Mouse (Mus musculus): ENCODE data around the gene Rbm20. TPM values are rescaled to one million over a fixed set of nuclear protein-coding genes. Genes with fewer than 3 reads are reported as not detected.
"Not testable (repeated sequence)": the region's sequence is repeated elsewhere in the genome, so short reads cannot be mapped to it uniquely, and the experiment has no call there.

Rbm20 gene
- 1 to 10 TPM; 5.2 to 6.3 TPM for total RNA-seq (2021)
- long read RNA-seq, experiment 1, partial matches to known transcripts, result 2 of 11 reads
- long read RNA-seq, experiment 1, other reads (novel, unspliced or antisense), result 9 of 11 reads
- long read RNA-seq, experiment 2, partial matches to known transcripts, result 2 of 6 reads
- long read RNA-seq, experiment 2, other reads (novel, unspliced or antisense), result 4 of 6 reads

GRCm38 (mm10) chr19:53676718-53677634, at the start of gene Rbm20:
Gene Rbm20 (plus strand): TSS chr19:53677306.
- peak; percentile 23 to 36 for DNase-seq (ENCODE audit: low spot score in 2 of 2)

DNA sequence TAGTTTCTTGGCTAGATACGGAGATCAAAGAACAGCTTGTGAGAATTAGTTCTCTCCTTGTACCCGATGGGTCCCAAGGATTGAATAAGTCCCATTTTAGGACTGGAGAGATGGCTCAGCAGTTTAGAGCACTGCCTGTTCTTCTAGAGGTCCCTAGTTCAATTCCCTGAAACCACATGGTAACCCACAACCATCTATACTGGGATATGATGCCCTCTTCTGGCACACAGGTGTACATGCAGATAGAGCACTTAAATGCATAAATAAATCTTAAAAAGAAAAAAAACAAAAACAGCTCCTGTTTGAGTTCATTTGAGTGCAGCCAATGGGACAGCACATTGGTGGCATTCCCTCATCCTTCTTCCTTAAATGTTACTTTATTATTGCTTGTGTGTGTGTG, 39.1 kb upstream of the Rbm20 start:
- DNase-seq (ENCODE audit: low spot score in 2 of 2), result no peak

- DNase-seq (ENCODE audit: low spot score in 2 of 2), result no peak
Observed at GRCm38 (mm10) chr19:53638727-53639126, 38.4 kb upstream of the Rbm20 start.

DNA sequence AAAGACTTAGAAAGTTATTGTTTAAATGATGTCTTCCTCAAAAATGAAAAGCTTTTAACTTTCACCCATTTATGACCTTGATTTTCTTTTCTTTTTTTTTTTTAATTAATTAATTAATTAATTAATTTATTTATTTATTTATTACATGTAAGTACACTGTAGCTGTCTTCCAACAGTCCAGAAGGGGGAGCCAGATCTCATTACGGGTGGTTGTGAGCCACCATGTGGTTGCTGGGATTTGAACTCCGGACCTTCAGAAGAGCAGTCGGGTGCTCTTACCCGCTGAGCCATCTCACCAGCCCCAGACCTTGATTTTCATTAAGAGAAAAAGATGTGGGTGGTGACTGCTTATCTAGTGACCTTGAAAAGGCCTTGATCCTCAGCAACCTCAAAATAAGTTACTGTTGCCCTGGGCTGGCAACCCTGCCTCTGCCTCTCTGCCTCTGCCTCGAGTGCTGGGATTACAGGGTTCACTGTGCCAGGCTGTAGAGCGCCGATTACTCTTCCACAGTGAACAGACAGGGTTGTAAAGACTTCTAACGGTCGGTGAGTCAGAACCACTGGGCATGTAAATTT, 33.0 kb upstream of the Rbm20 start:
- DNase-seq (ENCODE audit: low spot score in 2 of 2), result no peak

DNA sequence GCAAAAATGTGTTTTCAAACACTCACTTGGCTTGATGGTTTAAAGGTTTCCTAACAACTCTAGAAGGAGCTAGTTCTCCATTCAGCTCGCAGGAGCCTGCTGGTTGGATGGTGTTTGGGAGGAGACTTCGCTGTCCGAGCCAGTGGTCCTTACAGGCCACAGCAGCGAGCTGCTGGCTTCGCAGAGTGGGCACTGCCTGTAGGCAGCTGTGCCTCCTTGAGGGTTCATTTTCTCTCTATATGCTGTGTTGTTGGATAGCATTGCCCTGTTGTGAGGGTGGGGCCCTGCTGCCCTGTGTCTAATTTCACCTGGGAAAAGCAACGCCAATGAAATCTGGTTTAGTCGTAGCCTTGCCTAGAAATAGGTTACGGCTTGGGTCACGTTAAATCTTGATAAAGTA, 29.8 kb upstream of the Rbm20 start:
- no peak for DNase-seq (ENCODE audit: low spot score in 2 of 2)

DNA sequence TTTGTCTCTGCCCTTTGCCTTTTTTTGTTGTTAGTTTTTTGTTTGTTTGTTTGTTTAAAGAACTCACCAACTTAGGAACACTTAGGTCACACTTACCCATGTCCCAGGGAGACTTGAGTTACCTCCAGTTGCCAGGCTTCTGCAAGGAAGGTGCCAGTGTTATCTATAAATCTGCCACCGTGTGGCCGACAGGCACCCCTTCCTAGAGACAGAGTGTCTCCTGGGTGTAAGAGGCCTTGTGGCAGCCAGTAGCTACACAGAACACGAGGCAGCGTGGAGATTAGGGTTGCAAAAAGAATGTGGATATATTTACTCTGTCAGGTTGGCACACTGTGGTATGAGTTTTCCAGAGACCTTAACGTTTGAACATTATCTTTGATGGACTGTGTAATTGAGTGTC, 29.1 kb upstream of the Rbm20 start:
- no peak for DNase-seq (ENCODE audit: low spot score in 2 of 2)

DNA sequence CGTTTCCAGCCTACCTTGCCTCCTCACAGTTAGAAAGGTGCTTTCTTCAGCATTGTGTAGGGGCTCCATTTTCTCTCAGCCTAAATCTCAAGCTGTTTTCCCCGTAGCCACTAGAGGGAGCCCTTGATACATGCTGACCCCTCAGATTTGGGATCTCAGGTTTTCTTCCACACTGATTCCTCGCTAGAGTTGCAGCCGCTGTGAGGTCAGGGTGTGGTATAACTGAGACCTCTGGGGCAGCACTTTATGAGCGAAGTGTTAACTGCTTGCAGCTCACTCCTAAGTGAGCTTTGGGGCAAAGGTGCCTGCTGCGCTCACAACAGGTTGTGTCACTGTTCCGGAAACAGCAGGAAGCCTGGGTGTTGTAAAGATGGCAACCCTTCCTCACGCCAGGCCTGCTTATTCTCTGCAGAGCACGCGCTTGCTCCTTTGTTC, 28.3 kb upstream of the Rbm20 start:
- DNase-seq (ENCODE audit: low spot score in 2 of 2), result peak; percentile 77 to 80

DNA sequence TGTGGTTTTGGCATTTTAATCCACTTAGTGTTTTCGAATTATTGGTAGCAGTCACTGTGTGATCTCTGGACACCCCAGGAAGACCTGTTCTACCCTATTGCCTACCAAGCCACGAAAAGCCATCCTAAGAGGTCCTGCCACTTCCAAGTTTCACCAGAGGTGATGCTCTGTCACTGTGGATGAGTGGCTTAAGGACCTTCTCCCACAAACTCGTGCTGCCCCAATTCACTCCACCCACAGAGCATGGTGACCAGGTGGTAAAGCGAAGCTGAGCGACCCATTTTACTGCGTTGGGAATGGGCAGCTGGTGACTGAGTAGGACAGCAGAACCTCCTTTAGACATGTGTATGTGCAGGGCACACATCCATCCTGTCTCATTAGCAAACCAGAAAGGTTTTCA, 27.7 kb upstream of the Rbm20 start:
- DNase-seq (ENCODE audit: low spot score in 2 of 2), result no peak

- no peak for DNase-seq (ENCODE audit: low spot score in 2 of 2)
Observed at GRCm38 (mm10) chr19:53649802-53650201, 27.3 kb upstream of the Rbm20 start.

GRCm38 (mm10) chr19:53650921-53651320, 26.2 kb upstream of the Rbm20 start:
- DNase-seq (ENCODE audit: low spot score in 2 of 2), result no peak

DNA sequence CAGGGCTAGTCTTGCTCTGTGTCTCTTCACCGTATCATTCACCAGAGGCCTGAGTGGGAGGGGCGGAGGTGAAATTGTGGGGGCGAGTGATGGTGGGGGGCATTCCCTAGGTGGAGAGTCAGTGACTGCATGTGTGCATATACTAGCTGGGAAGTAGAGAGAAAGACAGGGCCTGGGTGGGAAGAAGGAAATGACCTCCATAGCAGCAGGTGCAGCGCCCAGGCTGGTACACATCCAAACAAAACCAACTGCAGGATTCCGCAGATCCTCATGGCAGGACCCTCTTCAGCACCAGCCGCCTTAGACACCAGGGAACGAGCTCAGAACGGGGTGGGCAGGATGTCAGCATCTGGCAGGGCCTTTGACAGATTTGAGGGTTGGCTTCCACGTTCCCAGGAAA, 24.8 kb upstream of the Rbm20 start:
- no peak for DNase-seq (ENCODE audit: low spot score in 2 of 2)

DNA sequence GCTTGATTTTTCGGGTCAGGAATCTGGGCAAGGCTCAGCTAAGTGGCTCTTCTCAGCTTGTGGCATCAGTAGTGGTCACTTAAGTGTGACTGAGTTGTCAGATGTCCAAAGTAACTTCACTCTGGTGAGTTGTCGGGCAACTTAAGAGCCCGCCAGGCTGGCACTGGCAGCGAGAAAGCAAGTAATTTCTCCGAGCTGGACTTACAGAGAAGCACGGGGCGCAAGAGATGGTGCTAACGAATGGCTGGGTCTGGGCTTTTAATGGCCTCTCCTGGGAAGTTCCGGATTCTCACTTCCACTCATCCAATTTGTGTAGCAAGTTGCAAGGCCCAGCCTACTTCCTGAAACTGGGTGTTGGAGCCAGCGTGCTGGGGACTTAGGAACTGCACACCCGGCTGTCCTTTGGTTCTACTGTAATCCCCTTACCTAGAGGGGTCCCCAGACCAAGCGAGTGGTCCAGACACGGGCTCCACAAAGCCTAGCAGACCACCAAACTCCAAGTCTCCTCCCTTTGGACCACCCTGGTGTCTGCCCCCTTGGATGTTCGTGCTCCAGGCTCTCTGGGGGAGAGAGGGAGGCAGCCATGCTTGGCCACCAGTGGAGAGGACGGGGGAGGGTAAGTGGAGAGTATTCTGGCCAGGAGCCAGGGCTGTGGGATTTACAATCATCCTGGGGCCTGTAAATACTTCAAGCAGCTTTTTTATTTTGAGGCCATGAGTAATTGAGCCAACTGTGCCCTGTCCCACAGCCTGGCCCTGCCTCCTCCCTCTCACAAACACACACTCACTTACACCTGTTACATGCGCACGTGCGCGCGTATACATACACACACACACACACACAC, 23.3 kb upstream of the Rbm20 start:
- no peak for DNase-seq (ENCODE audit: low spot score in 2 of 2)

DNA sequence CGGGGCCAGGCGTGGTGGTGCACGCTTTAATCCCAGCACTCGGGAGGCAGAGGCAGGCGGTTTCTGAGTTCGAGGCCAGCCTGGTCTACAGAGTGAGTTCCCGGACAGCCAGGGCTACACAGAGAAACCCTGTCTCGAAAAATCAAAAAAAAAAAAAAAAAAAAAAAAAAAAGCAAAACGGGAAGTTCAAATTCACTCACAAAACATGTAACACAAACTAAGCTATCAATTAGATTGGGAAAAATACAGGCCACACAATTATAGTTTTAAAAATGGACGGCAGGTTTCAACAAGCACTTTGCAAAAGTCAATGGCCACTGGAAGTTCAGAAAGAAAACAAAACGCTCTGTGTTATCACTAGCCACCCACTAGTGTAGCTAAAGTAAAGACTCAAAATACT, 20.7 kb upstream of the Rbm20 start:
- DNase-seq (ENCODE audit: low spot score in 2 of 2), result not testable (repeated sequence)

DNA sequence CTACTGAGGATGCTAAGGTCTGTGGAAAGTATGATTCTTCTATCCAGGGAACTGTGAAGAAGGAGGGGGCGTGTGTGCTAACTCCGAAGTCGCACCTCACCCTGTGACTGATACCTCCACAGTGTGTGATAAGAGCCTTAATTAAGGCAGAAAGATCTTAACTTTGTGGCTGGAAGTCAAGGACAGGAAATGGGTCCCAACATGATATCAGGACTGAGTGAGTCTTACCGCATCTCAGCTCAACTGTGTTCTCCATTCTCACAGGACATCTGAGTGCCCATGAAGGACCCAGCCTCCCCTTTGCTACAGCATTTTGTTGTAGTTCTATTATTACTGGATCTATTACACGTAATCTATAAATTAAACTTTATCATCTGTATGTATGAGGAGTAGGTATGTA, 19.7 kb upstream of the Rbm20 start:
- no peak for DNase-seq (ENCODE audit: low spot score in 2 of 2)

DNA sequence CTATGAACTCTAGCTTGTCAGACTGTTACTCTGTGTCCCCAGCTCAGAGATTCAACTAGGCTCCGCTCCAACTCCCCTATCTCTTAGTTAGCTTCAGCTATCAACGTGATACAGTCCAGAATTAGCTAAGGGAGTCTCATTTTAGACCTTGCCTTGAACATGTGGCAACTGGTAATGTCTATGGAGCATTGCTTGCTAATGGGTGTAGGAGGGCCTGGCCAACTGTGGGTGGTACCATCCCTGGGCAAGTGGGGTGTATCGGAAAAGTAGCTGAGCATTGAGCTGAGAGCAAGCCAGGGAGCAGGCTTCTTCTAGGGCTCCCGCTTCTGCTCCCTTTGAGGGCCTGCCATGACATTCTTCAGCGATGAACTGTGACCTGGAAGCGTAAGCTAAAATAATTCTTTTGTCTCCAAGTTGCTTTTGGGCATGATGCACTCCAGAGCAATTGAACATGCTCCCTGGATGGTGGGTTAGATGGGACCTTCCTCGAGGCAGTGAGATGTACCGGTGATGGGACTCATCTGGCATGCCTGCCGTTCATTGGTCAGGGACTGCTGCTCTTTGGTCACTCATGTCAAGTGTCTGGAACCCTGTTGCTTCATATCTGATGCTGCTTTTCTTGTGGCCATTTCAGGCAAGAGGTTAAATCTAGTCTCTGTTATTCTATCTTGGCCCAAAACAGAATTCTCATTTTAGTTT, 16.2 kb upstream of the Rbm20 start:
- no peak for DNase-seq (ENCODE audit: low spot score in 2 of 2)

DNA sequence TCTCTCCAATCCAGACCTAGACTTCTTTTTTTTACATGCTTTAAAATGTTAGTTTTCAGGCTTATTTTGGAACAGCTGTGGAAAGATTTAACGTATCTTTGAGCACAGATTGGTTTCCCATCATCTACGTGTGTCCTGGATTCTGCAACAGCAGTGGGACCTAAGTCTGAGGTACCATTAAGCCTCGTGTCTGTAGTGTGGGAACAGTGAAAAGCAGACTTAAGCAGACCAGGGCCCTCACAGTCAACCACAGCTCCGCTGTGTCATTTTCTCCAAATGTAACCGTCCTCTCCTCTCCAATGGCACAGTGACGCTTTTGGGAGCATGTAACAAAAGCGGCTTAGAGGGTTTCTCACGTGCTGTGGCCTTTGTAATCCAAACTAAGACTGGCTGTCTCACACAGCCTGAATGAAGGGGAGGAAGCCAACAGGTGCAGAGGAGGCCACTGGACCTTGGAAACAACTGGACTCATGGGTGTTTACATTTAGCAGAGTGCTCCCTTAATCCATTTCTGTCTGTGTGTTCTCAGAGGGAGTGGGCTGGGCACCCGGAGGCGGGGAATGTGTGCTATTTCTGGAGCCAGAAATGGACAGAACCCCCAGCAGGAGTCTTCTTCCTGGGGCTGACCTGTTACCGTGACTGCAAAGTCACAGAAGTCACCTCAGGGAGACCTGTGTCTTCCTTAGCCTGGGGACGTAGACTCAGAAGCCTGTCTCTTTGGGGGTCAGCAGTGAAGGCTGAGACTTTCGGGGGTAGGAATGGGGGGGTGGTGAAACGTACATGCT, 15.0 kb upstream of the Rbm20 start:
- no peak for DNase-seq (ENCODE audit: low spot score in 2 of 2)

GRCm38 (mm10) chr19:53664831-53665230, 12.3 kb upstream of the Rbm20 start:
- DNase-seq (ENCODE audit: low spot score in 2 of 2), result no peak

- no peak for DNase-seq (ENCODE audit: low spot score in 2 of 2)
Observed at GRCm38 (mm10) chr19:53665391-53665790, 11.7 kb upstream of the Rbm20 start.

DNA sequence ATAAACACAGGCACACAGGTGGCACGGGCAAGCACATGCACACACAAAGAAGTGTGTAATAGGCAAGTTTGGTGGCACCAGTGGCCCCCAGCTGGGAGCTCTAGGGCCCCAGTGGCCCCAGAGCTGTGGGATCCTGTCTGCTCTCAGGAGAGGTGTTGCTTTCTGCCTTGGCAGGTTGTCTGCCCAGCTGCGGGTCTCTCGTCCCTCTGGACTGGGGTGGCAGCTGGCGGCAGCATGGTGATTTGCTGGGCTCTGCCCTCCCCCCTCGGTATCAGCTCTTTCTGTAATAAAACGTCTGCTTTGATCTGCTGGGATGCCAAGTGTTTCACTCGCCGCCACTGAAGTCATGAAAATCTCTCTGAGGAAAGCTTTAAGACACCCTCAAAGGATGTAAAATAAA, 10.4 kb upstream of the Rbm20 start:
- no peak for DNase-seq (ENCODE audit: low spot score in 2 of 2)

DNA sequence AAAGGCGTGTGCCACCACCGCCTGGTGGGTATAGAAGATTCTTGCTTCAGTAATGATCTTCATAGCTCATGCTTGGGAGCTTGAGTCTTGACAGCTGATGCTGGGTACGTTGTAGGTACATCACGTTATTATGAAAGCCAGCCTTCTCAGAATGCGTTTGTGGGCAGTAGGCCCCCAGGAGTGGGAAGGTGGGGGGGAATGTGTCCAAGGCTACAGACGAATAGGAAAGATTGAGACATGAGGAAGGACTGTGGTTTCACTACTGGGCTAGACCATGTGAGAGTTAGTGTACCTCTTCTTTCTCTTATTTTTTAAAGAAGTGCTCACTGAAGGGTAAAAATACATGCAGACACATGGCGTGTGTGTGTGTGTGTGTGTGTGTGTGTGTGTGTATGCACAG, 8.3 kb upstream of the Rbm20 start:
- no peak for DNase-seq (ENCODE audit: low spot score in 2 of 2)
